Mouse (Mus musculus) hindbrain, postnatal 0 days (tissue): ENCODE results near the gene Scnm1. TPM values are rescaled to one million over a fixed set of nuclear protein-coding genes. Genes with fewer than 3 reads are reported as not detected.
"Not testable (repeated sequence)": the region's sequence is repeated elsewhere in the genome, so short reads cannot be mapped to it uniquely, and the experiment has no call there.

ENCODE experiments used
- ATAC-seq: fragments of 200-750 bp; cut with Nextera tagmentation; 2 replicates; pipeline ENCODE4 v1.8.0; 2017; ENCODE audit warnings: mild to moderate bottlenecking, moderate TSS enrichment, moderate library complexity
- DNase-seq: peaks from one replicate; pipeline ENCODE4 v3.0.0-alpha.2; 2015; ENCODE audit warnings: low spot score
- H3K27ac ChIP-seq: fragments of 300-500 bp; sonication (generic); 2 replicates; pipeline ENCODE4 v1.5.1; 2014; ENCODE audit warnings: mild to moderate bottlenecking
- H3K27me3 ChIP-seq: fragments of 300-500 bp; sonication (generic); 2 replicates; pipeline ENCODE4 v1.6.1; 2014; ENCODE audit warnings: low read length, mixed read lengths; ENCODE audit not compliant: insufficient read depth
- H3K36me3 ChIP-seq: fragments of 300-500 bp; sonication (generic); 2 replicates; pipeline ENCODE4 v1.6.1; 2014; ENCODE audit warnings: low read length, mixed read lengths; ENCODE audit not compliant: insufficient read depth
- H3K4me1 ChIP-seq: fragments of 300-500 bp; sonication (generic); 2 replicates; pipeline ENCODE4 v1.6.1; 2014; ENCODE audit warnings: antibody characterized with exemption, low read length, mixed read lengths; ENCODE audit not compliant: insufficient read depth
- H3K4me2 ChIP-seq: fragments of 300-500 bp; sonication (generic); 2 replicates; pipeline ENCODE4 v1.6.1; 2014; ENCODE audit warnings: low read depth, mild to moderate bottlenecking, low read length, moderate library complexity, mixed read lengths
- H3K4me3 ChIP-seq: fragments of 300-500 bp; sonication (generic); 2 replicates; pipeline ENCODE4 v1.5.1; 2014; ENCODE audit warnings: low read length
- H3K9ac ChIP-seq: fragments of 300-500 bp; sonication (generic); replicated peaks from 2 replicates; pipeline ENCODE4 v1.6.1; 2014; ENCODE audit warnings: mild to moderate bottlenecking, low read length, moderate library complexity, mixed read lengths
- H3K9me3 ChIP-seq: fragments of 300-500 bp; sonication (generic); 2 replicates; pipeline ENCODE4 v1.6.1; 2016; ENCODE audit warnings: low read length, mixed read lengths
- CTCF ChIP-seq: IDR thresholded peaks from 2 replicates; pipeline ENCODE4 v1.5.1; 2016; ENCODE audit warnings: antibody characterized with exemption, control low read depth, low read depth
- WGBS: fragments of 180-500 bp; shearing (Covaris S2); extraction: QIAGEN DNeasy Blood & Tissue Kit; methylation state at CpG from one replicate; pipeline ENCODE4 v1.1.7; 2014; 5-methylcytosine and 5-hydroxymethylcytosine counted together
- polyA plus RNA-seq: library from polyadenylated mRNA; unstranded; fragments of >200 nt; fragmentation: Nextera tagmentation; extraction: Ambion mirVana; gene quantifications from 2 replicates; pipeline ENCODE4 v1.2.1, GENCODE M21; 2015
- total RNA-seq: library from RNA; depleted of rRNA; stranded (reverse); fragments of >200 nt; gene quantifications from 2 replicates; pipeline ENCODE4 v1.2.3, GENCODE M21; 2014

The Scnm1 gene
- total and polyA plus RNA-seq, 2 experiments from 2014 or later = 44.6 to 75.7 TPM

- no peak for TF ChIP-seq CTCF
- no peaks in the 10 kb centered on the region for H3K27me3 ChIP-seq
- H3K9me3 ChIP-seq = no peaks in the 10 kb centered on the region
- H3K4me2 ChIP-seq = no peak overlapping the region
- H3K27ac ChIP-seq = no peak overlapping the region
- H3K36me3 ChIP-seq = peaks cover 6% of the 10 kb centered on the region; the same call in 1 of the 2 replicates
- 57% methylated on average over 18 of the region's 18 CpGs for WGBS
- no peak overlapping the region for H3K9ac ChIP-seq
- no peak for ATAC-seq
- DNase-seq = no peak
- H3K4me1 ChIP-seq = no peaks in the 10 kb centered on the region
- no peak overlapping the region for H3K4me3 ChIP-seq
These were observed 6.4 kb upstream of the Scnm1 start for GRCm38 (mm10) chr3:95140289-95140595.

GRCm38 (mm10) chr3:95139586-95140288 is 5.9 kb upstream of the Scnm1 start:
- Histone ChIP-seq H3K27me3 (no peaks in the 10 kb centered on the region), H3K36me3 (peaks cover 6% of the 10 kb centered on the region; the same call in 1 of the 2 replicates), H3K9me3 (no peaks in the 10 kb centered on the region), H3K9ac (no peak overlapping the region), H3K4me3 (no peak overlapping the region), H3K4me1 (no peaks in the 10 kb centered on the region), H3K4me2 (no peak overlapping the region), H3K27ac (no peak overlapping the region)
- no peak for ATAC-seq
- no peak for DNase-seq
- WGBS = 79% methylated on average over 25 of the region's 25 CpGs
- TF ChIP-seq CTCF = no peak

- TF ChIP-seq CTCF = no peak
- ATAC-seq (no peak), DNase-seq (no peak)
- Histone ChIP-seq H3K27ac (no peak overlapping the region), H3K27me3 (no peaks in the 10 kb centered on the region), H3K9me3 (no peaks in the 10 kb centered on the region), H3K4me2 (no peak overlapping the region), H3K36me3 (peaks cover 6% of the 10 kb centered on the region; the same call in 1 of the 2 replicates), H3K9ac (no peak overlapping the region), H3K4me3 (no peak overlapping the region), H3K4me1 (no peaks in the 10 kb centered on the region)
- WGBS = 94% methylated on average over 3 of the region's 3 CpGs
These were observed 2.5 kb upstream of the Scnm1 start for GRCm38 (mm10) chr3:95136336-95136735.

- no peak for TF ChIP-seq CTCF
- Histone ChIP-seq H3K27ac (0 out of 2 replicates have a peak overlapping the region, but pooled peaks have one; percentile 41), H3K27me3 (no peaks in the 10 kb centered on the region), H3K4me2 (peak overlapping the region; percentile 70), H3K4me3 (peak overlapping the region; percentile 34), H3K9ac (no peak overlapping the region), H3K36me3 (peaks cover 6% of the 10 kb centered on the region; the same call in 1 of the 2 replicates), H3K4me1 (no peaks in the 10 kb centered on the region), H3K9me3 (no peaks in the 10 kb centered on the region)
- ATAC-seq (no peak), DNase-seq (no peak)
- 88% methylated on average over 7 of the region's 7 CpGs for WGBS
These were observed 1.7 kb upstream of the Scnm1 start for GRCm38 (mm10) chr3:95135433-95136052.

- no peak for TF ChIP-seq CTCF
- ATAC-seq = no peak
- H3K4me1 ChIP-seq = no peaks in the 10 kb centered on the region
These were observed 1.2 kb upstream of the Scnm1 start for GRCm38 (mm10) chr3:95135023-95135422.

GRCm38 (mm10) chr3:95134133-95134532 is 322 bp upstream of the Scnm1 start:
- H3K4me3 ChIP-seq = peak overlapping the region; percentile 66
- not testable (repeated sequence) for H3K27ac ChIP-seq, H3K4me1 ChIP-seq, H3K4me2 ChIP-seq, DNase-seq, H3K9ac ChIP-seq, H3K9me3 ChIP-seq, H3K27me3 ChIP-seq, H3K36me3 ChIP-seq
- ATAC-seq = peak; percentile 52
- WGBS = no CpG with 5 or more reads among the region's 12 CpGs

More at GRCm38 (mm10) chr3:95135023-95135422, 1.2 kb upstream of the Scnm1 start:
- Histone ChIP-seq H3K4me2 (peak overlapping the region; percentile 70), H3K4me3 (peak overlapping the region; percentile 34), H3K9ac (peak overlapping the region; percentile 33), H3K9me3 (no peaks in the 10 kb centered on the region), H3K27ac (peak overlapping the region; percentile 41; the same call in 1 of the 2 replicates), H3K36me3 (peaks cover under 1% of the 10 kb centered on the region; the same call in 1 of the 2 replicates), H3K27me3 (no peaks in the 10 kb centered on the region)
- WGBS = 27% methylated on average over 6 of the region's 6 CpGs
- DNase-seq = peak; percentile 21

- H3K4me3 ChIP-seq = peak overlapping the region; percentile 66
- peak overlapping the region; percentile 59 for H3K4me2 ChIP-seq
- no peak for TF ChIP-seq CTCF
- DNase-seq (no peak), ATAC-seq (0 out of 2 replicates have a peak, but pooled peaks have one; percentile 4)
- peak overlapping the region; percentile 80; the same call in 1 of the 2 replicates for H3K27ac ChIP-seq
- no peaks in the 10 kb centered on the region for H3K36me3 ChIP-seq
- H3K9ac ChIP-seq = peak overlapping the region; percentile 71
- H3K27me3 ChIP-seq = no peaks in the 10 kb centered on the region
- no peaks in the 10 kb centered on the region for H3K9me3 ChIP-seq
- WGBS = 54% methylated on average over 11 of the region's 11 CpGs
- H3K4me1 ChIP-seq = no peaks in the 10 kb centered on the region
These were observed 635 bp downstream of the Scnm1 start for GRCm38 (mm10) chr3:95133176-95133575.
